Mouse (Mus musculus) E14TG2a.4 (cell line): ENCODE measurements at regions not wholly inside any gene's neighbourhood (a gene's known extent, or its start where the extent isn't known, plus 50 kb on each side); places are given as distances from the start of the nearest gene placed in this dataset.

Experiments
- CTCF ChIP-seq: conservative IDR thresholded peaks from 2 replicates; pipeline ENCODE4 v1.5.1; 2014; ENCODE audit warnings: low read length
- NANOG ChIP-seq: IDR thresholded peaks from 2 replicates; pipeline ENCODE4 v1.6.1; 2014; ENCODE audit warnings: borderline replicate concordance, low read length, mixed read lengths
- POU5F1 ChIP-seq: IDR thresholded peaks from 2 replicates; pipeline ENCODE4 v1.6.1; 2014; ENCODE audit warnings: low read length, borderline replicate concordance

DNA sequence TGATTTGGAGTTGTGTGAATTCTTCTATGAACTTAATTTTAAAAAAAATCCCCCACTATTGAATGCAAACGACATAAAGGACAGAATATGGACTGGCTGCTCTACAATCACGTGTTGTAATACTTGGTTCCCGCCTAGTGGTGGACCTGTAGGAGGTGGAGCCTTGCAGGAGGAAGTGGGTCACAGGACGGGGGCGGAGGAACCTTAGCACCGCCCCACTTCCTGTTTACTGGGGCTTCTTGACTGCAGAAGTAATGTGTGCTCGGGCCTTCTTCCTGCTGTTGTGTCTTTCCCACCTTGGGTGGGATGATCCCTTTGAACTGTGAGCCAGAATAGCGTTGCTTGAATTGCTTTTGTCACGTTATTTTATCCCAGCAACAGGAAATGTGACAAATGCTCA lies 52.2 kb upstream of the Tmem108 start:
- TF ChIP-seq CTCF = no peak
- no peak for TF ChIP-seq NANOG
- TF ChIP-seq POU5F1 = no peak
